Mouse (Mus musculus) midbrain, embryonic 13.5 days (tissue): ENCODE results near the gene Rnf144b. TPM values are rescaled to one million over a fixed set of nuclear protein-coding genes. Genes with fewer than 3 reads are reported as not detected.

ENCODE experiments used
- ATAC-seq: fragments of 200-750 bp; cut with Nextera tagmentation; 2 replicates; pipeline ENCODE4 v1.8.0; 2017; ENCODE audit warnings: mild to moderate bottlenecking, moderate TSS enrichment, moderate library complexity
- H3K27ac ChIP-seq: fragments of 300-500 bp; sonication (generic); 2 replicates; pipeline ENCODE4 v1.5.1; 2015; ENCODE audit warnings: inconsistent platforms, mild to moderate bottlenecking, moderate library complexity
- H3K27me3 ChIP-seq: fragments of 300-500 bp; sonication (generic); 2 replicates; pipeline ENCODE4 v1.6.1; 2015; ENCODE audit warnings: mild to moderate bottlenecking, inconsistent platforms
- H3K36me3 ChIP-seq: fragments of 300-500 bp; sonication (generic); 2 replicates; pipeline ENCODE4 v1.6.1; 2015; ENCODE audit warnings: mild to moderate bottlenecking, inconsistent platforms
- H3K4me1 ChIP-seq: fragments of 300-500 bp; sonication (generic); replicated peaks from 2 replicates; pipeline ENCODE4 v1.6.1; 2015; ENCODE audit warnings: inconsistent platforms
- H3K4me2 ChIP-seq: fragments of 300-500 bp; sonication (generic); replicated peaks from 2 replicates; pipeline ENCODE4 v1.6.1; 2015; ENCODE audit warnings: moderate library complexity, mild to moderate bottlenecking, inconsistent platforms
- H3K4me3 ChIP-seq: fragments of 300-500 bp; sonication (generic); replicated peaks from 2 replicates; pipeline ENCODE4 v1.5.1; 2015; ENCODE audit warnings: mild to moderate bottlenecking, inconsistent platforms
- H3K9ac ChIP-seq: fragments of 300-500 bp; sonication (generic); replicated peaks from 2 replicates; pipeline ENCODE4 v1.6.1; 2015; ENCODE audit warnings: mild to moderate bottlenecking, inconsistent platforms
- H3K9me3 ChIP-seq: fragments of 300-500 bp; sonication (generic); 2 replicates; pipeline ENCODE4 v1.6.1; 2016; ENCODE audit warnings: mild to moderate bottlenecking, inconsistent platforms
- WGBS: fragments of 180-500 bp; shearing (Covaris S2); methylation state at CpG from one replicate; pipeline ENCODE4 v1.1.7; 2015; 5-methylcytosine and 5-hydroxymethylcytosine counted together
- polyA plus RNA-seq: library from polyadenylated mRNA; unstranded; fragments of >200 nt; fragmentation: Nextera tagmentation; extraction: Ambion mirVana; gene quantifications from 2 replicates; pipeline ENCODE4 v1.2.1, GENCODE M21; 2015

Gene Rnf144b
- polyA plus RNA-seq, 1 experiment from 2014 or later, result 0.59 TPM

DNA sequence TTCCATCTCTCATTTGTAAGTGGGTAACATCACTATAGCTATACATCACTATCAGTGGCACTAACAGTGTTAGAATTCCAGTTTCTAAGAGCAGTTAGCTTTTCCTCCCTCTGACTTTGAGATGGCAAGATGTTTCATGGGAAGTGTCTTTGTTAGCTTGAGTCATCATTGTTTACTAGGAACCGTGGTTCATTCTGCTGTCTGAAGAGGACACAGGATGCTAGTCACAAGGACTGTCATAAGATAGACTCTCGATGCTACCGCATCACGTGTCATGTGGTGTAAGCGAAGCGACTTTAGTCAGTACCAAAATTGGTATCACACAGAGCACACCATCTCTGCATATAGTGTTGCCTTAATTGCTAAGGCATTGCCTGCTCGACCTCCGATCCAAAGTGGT, 105.7 kb downstream of the Rnf144b start:
- H3K9me3 ChIP-seq, result no peaks in the 10 kb centered on the region
- WGBS, result 94% methylated on average over 8 of the region's 8 CpGs
- no peak overlapping the region for H3K27ac ChIP-seq
- no peaks in the 10 kb centered on the region for H3K36me3 ChIP-seq
- peaks cover 3% of the 10 kb centered on the region; the same call in 1 of the 2 replicates for H3K27me3 ChIP-seq
- peaks cover 22% of the 10 kb centered on the region for H3K4me1 ChIP-seq
- H3K9ac ChIP-seq, result no peak overlapping the region
- ATAC-seq, result no peak
- H3K4me3 ChIP-seq, result no peak overlapping the region
- H3K4me2 ChIP-seq, result no peak overlapping the region

DNA sequence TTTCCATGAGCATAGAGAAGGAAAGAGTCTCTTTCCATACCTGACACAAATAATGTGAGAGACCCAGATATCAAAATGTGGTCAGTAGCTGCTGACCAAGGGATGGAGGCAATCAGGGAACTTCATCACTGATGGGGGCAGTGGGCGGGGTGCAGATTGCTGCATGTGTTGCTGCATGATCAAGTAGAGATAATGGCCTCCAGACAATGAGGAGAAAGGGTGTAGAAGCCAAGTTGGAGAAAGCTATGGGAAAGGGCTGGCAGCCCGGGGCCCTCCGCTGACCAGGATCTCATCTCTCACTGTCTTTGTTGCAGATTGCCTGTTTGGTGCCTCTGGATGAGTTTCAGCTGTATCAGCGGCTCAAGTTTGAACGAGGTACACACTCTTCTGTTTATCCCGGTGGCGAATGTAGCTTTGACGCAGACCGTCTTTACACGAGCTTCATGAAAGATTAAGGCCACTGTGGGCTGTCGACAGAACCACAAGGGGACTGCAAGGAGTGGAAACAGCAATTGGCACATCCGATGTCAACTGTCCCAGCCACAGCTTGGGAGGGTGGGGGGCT, 106.3 kb downstream of the Rnf144b start:
- Histone ChIP-seq H3K4me2 (no peak overlapping the region), H3K36me3 (no peaks in the 10 kb centered on the region), H3K27me3 (peaks cover 3% of the 10 kb centered on the region; the same call in 1 of the 2 replicates), H3K27ac (no peak overlapping the region), H3K9me3 (no peaks in the 10 kb centered on the region), H3K4me1 (peaks cover 22% of the 10 kb centered on the region), H3K9ac (no peak overlapping the region), H3K4me3 (no peak overlapping the region)
- 93% methylated on average over 12 of the region's 12 CpGs for WGBS
- ATAC-seq, result no peak

DNA sequence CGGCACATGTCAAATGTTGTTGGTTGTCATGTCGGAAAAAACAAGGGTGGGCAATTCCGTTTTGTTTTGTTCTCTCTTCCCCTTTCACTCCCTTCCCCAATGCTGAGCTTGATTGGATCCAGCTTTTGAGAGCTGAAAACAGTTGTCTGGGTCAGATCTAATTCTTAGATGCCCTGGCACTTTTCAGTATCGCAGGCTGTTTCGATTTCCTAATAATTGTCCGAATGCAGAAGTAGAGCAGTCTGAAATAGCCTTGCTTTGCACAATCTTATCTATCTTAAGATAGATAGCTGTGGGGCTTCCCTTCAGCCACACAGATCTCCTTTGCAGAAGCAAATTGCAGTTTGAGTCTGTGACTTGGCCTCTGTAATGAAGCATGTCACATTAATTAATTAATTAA, 109.7 kb downstream of the Rnf144b start:
- Histone ChIP-seq H3K4me1 (no peaks in the 10 kb centered on the region), H3K4me3 (no peak overlapping the region), H3K9ac (no peak overlapping the region), H3K27me3 (peaks cover 3% of the 10 kb centered on the region; the same call in 1 of the 2 replicates), H3K9me3 (no peaks in the 10 kb centered on the region), H3K27ac (no peak overlapping the region), H3K36me3 (no peaks in the 10 kb centered on the region), H3K4me2 (no peak overlapping the region)
- 87% methylated on average over 6 of the region's 6 CpGs for WGBS
- ATAC-seq, result no peak

DNA sequence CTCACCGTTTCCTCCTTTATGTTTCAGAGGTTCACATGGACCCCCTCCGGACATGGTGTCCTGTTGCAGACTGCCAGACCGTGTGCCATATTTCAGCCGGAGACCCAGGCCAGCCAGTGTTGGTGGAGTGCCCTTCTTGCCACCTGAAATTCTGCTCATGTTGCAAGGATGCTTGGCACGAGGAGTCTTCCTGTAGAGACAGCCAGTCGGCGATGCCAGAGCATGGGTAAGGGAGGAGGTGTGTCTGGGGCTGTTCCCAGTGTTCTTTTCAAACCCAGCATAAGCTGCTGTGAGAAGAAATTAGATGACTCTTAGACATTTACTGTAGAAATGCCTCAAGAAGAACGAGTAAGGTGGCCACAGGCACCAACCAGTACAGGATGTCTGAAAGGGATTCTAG, 114.9 kb downstream of the Rnf144b start:
- Histone ChIP-seq H3K4me1 (no peaks in the 10 kb centered on the region), H3K9ac (no peak overlapping the region), H3K27ac (no peak overlapping the region), H3K4me2 (no peak overlapping the region), H3K36me3 (no peaks in the 10 kb centered on the region), H3K27me3 (peaks cover 3% of the 10 kb centered on the region; the same call in 1 of the 2 replicates), H3K9me3 (no peaks in the 10 kb centered on the region), H3K4me3 (no peak overlapping the region)
- ATAC-seq, result no peak
- WGBS, result 92% methylated on average over 8 of the region's 8 CpGs

DNA sequence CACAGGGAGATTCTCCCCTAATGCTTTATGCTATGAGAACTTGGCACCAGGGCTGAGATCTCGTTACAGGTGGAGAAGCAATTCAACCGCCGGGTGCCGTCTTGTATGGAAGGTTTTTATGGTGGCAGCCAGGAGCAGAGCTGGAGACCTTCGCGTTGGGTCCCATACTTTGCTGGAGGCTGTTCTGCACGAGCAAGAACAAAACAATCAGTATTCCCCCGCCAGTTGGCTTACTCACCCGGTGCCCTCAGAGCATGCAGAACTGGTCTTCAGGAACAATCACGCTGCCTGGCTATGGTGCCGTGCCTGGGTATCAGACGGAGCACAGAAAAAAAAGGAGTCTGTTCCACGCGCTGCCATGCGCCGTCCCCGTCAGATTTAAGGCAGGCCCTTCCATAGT, 115.7 kb downstream of the Rnf144b start:
- Histone ChIP-seq H3K36me3 (no peaks in the 10 kb centered on the region), H3K4me1 (no peaks in the 10 kb centered on the region), H3K27ac (no peak overlapping the region), H3K9me3 (no peaks in the 10 kb centered on the region), H3K4me2 (no peak overlapping the region), H3K27me3 (no peaks in the 10 kb centered on the region), H3K4me3 (no peak overlapping the region), H3K9ac (no peak overlapping the region)
- ATAC-seq, result no peak
- 81% methylated on average over 17 of the region's 17 CpGs for WGBS

DNA sequence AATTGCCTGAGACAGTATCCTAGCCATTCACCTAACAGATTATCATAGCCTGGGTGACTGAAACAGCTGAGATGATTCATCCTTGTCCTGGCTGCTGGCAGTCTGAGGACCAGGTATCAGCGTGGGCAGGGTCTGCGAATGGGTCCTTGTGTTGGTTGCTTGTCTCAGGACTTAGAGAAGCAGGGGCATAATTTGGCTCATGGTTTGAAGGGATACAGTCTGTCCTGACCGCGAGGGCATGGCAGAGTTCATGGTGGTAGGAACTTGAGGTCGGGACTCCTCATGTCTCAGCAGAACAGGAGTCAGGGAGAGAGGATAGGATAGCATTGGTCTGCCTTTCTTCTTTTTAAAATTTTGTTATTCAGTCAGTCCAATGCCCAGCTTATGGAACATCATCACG, 121.1 kb downstream of the Rnf144b start:
- peaks cover 37% of the 10 kb centered on the region for H3K4me1 ChIP-seq
- no peaks in the 10 kb centered on the region for H3K36me3 ChIP-seq
- WGBS, result 97% methylated on average over 6 of the region's 6 CpGs
- H3K9ac ChIP-seq, result no peak overlapping the region
- no peak overlapping the region for H3K4me3 ChIP-seq
- H3K4me2 ChIP-seq, result no peak overlapping the region
- peaks cover 2% of the 10 kb centered on the region; the same call in 1 of the 2 replicates for H3K27me3 ChIP-seq
- H3K9me3 ChIP-seq, result no peaks in the 10 kb centered on the region
- no peak overlapping the region for H3K27ac ChIP-seq
- ATAC-seq, result no peak

DNA sequence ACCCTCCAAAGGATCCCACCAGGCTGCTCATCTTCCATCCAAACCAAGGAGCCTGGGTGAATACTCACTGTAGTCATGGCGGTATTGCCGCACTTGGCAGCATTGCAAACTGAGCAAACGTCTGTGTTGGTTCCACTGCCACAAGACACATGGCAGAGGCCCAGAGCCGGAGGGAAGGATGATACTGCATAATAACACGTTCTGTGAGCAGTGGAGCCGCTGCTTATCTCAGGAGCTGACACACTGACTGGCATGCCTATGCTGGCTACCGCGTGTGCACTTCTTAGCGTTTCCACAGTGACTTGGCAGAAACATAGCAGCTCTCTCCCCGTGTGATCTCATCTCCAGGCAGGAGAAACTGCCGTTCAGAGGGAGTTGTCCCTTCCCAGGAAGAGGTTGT, 122.3 kb downstream of the Rnf144b start:
- H3K9ac ChIP-seq, result no peak overlapping the region
- ATAC-seq, result peak; percentile 80
- peaks cover 38% of the 10 kb centered on the region for H3K4me1 ChIP-seq
- 0 out of 2 replicates have a peak overlapping the region, but pooled peaks have one; percentile 21 for H3K27ac ChIP-seq
- H3K4me3 ChIP-seq, result no peak overlapping the region
- no peaks in the 10 kb centered on the region for H3K36me3 ChIP-seq
- no peak overlapping the region for H3K4me2 ChIP-seq
- H3K9me3 ChIP-seq, result no peaks in the 10 kb centered on the region
- 66% methylated on average over 11 of the region's 11 CpGs for WGBS
- peaks cover 2% of the 10 kb centered on the region; the same call in 1 of the 2 replicates for H3K27me3 ChIP-seq

DNA sequence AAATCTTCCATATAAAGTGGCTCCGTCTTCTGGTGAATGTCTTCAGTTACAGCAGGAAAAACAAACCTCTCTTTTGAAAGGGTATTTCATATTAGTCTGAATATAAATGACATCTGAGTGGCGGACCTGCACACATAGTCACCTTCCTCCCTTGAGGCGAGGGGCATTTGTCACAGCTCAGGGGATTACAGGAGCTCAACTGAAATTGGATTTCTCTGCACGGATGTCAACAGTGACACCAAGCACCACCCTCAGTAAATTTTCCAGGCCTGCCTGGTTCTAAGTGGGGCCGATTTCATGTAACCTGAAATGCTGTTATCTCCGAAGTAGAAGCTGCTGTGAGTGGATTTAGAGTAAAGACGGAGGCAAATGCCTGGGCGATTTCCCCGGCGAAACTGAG, 124.0 kb downstream of the Rnf144b start:
- Histone ChIP-seq H3K4me2 (peak overlapping the region; percentile 11; the same call in 1 of the 2 replicates), H3K36me3 (no peaks in the 10 kb centered on the region), H3K27me3 (peaks cover 2% of the 10 kb centered on the region; the same call in 1 of the 2 replicates), H3K4me3 (no peak overlapping the region), H3K27ac (peak overlapping the region; percentile 57; the same call in 1 of the 2 replicates), H3K9me3 (no peaks in the 10 kb centered on the region), H3K9ac (no peak overlapping the region), H3K4me1 (peaks cover 38% of the 10 kb centered on the region)
- ATAC-seq, result peak; percentile 64
- 25% methylated on average over 10 of the region's 10 CpGs for WGBS

DNA sequence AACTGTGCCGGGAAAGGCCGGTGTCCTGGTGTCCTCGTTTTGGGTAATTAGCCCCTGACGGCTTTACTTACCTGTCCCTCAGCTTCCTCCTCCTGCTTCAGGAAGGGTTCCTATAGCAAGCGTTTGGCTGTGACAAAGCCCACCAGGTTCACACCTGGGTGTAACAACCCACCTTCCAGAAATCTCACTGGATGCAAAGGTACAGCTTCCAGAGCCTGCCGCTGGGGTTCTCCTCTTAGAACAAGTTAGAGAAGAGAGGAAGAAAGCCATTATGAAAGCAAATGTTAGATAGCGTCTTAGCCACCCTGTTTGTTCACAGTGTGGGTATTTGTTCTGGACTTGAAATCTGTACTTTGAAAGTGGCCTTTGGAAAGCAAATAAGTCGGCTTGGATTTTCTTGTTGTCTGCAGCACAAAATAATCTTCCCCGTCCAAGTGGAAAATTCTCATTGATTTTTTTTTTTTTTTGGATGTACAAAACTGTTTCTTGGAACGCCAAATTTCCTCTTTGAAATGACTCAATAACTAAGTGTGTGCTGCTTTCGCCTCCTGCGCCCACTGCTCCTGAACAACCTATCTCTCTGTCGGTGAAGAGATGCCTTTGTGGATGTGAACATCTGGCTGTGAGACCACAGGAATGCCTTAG, 124.8 kb downstream of the Rnf144b start:
- WGBS, result 60% methylated on average over 13 of the region's 13 CpGs

DNA sequence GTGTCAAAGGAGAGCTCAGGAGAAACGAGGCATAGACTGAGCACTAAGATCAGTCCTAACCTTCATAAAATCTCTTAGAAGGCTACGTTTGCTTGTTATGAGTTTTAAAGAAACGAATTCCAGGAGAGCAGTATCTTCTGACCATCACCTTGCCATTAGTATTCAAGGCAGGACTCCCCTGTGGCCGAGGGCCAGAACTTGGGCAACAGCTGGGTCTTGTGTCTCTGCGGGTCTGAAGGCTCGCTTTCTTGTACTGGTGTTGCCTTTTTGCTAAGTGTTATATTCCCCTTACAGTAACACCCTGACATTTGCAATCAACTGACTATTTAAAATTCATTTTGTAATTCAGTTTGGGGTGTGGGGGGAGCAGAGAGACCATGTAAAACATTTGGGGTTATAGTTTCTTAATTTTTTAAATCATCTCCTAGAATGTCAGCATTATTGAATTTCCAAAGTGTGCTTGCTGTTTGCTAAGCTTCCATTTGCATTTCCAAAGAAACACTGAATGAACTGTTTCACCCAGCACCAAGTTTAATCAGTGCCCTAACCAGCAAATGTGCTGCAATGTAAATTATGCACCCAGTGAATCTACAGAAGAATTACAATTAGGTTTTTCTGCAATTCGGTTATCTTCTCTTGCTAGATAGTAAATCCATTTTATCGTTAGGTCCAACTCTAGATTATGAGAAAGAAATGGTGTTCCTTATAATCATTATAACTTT, 126.0 kb downstream of the Rnf144b start:
- no peaks in the 10 kb centered on the region for H3K36me3 ChIP-seq
- 0 out of 2 replicates have a peak, but pooled peaks have one; percentile 59 for ATAC-seq
- no peak overlapping the region for H3K4me3 ChIP-seq
- no peak overlapping the region for H3K4me2 ChIP-seq
- H3K9ac ChIP-seq, result no peak overlapping the region
- H3K9me3 ChIP-seq, result no peaks in the 10 kb centered on the region
- H3K4me1 ChIP-seq, result peaks cover 38% of the 10 kb centered on the region
- WGBS, result 50% methylated on average over 8 of the region's 8 CpGs
- H3K27ac ChIP-seq, result no peak overlapping the region
- H3K27me3 ChIP-seq, result peaks cover 2% of the 10 kb centered on the region; the same call in 1 of the 2 replicates

More for the DNA sequence above, 124.8 kb downstream of the Rnf144b start:
- Histone ChIP-seq H3K36me3 (no peaks in the 10 kb centered on the region), H3K9ac (no peak overlapping the region), H3K27me3 (peaks cover 2% of the 10 kb centered on the region; the same call in 1 of the 2 replicates), H3K9me3 (no peaks in the 10 kb centered on the region), H3K27ac (peak overlapping the region; percentile 57), H3K4me1 (peaks cover 38% of the 10 kb centered on the region), H3K4me3 (no peak overlapping the region), H3K4me2 (no peak overlapping the region)
- ATAC-seq, result no peak

DNA sequence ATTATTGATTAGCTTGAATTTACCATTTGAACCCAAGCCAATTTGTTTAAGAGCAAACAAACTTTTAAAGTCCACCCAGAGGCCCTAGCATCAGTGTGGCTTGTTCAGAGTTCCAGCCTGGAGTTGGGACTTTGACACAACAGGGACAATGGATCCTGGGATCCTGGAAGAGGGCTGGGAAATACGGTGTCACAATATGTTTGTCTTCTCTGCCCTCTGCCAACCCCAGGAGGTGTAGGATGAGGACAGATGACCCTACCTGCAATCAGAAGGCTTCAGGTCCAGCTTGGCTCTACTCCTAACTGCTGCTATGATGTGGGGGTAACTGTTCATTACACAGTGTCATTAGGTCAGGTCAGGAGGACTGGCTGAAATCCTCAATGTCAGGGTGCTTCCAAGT, 128.2 kb downstream of the Rnf144b start:
- no peak overlapping the region for H3K4me3 ChIP-seq
- no peak overlapping the region for H3K4me2 ChIP-seq
- no peak for ATAC-seq
- H3K9ac ChIP-seq, result no peak overlapping the region
- 86% methylated on average over 1 of the region's 1 CpGs for WGBS
- no peaks in the 10 kb centered on the region for H3K9me3 ChIP-seq
- H3K36me3 ChIP-seq, result no peaks in the 10 kb centered on the region
- peaks cover 2% of the 10 kb centered on the region; the same call in 1 of the 2 replicates for H3K27me3 ChIP-seq
- H3K4me1 ChIP-seq, result peaks cover 29% of the 10 kb centered on the region
- H3K27ac ChIP-seq, result no peak overlapping the region

DNA sequence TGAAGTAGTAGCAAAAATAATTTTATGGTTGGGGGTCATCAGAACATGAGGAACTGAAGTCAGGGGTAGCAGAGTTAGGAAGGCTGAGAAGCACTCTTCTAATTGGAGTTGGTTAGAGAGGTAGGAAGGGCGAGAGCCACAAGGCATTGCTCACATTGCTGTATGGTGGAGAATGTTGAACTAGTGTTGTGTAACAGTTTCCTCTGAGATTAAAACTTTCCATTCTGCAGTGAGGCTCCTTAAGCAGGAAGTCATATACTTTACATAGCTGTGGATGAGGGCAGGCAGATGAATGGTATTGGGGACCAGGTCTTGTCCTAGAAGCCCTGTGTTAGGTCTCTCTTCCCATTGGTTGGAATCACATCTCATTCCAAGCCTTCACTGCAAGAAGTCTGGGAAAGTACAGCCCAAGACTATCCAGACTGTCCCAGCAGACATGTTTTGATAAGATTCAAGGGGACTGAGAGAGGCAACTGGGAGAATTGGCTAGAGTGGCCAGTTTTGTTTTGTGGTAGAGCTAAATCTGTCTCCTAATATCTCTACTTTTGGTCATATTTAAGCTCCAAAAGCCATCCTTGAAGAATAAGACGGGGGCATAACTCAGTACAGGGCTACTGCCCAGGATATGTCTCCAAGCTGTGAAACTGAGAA, 128.8 kb downstream of the Rnf144b start:
- peaks cover 2% of the 10 kb centered on the region; the same call in 1 of the 2 replicates for H3K27me3 ChIP-seq
- ATAC-seq, result no peak
- no peaks in the 10 kb centered on the region for H3K9me3 ChIP-seq
- no peak overlapping the region for H3K4me3 ChIP-seq
- WGBS, result 92% methylated on average over 2 of the region's 2 CpGs
- H3K36me3 ChIP-seq, result no peaks in the 10 kb centered on the region
- no peak overlapping the region for H3K27ac ChIP-seq
- H3K4me2 ChIP-seq, result no peak overlapping the region
- no peak overlapping the region for H3K9ac ChIP-seq
- H3K4me1 ChIP-seq, result peaks cover 24% of the 10 kb centered on the region
